Mouse (Mus musculus) heart, postnatal 25 days (tissue): Measurements from ENCODE around the gene Kirrel. TPM values are rescaled to one million over a fixed set of nuclear protein-coding genes. Genes with fewer than 3 reads are reported as not detected.

Experiments
- DNase-seq: peaks from one replicate; pipeline ENCODE4 v3.0.0; 2022; ENCODE audit warnings: low spot score
- intact Hi-C: fragments of 180-260 bp; cut with DNase I; formaldehyde crosslinking; loops from one replicate; pipeline ENCODE4 v1.15.1; 2025
- total RNA-seq, 2 experiments: library from RNA; stranded (reverse); gene quantifications; 2 replicates each; pipeline ENCODE4 v1.2.3; 2021

The Kirrel gene
- total RNA-seq, 2 experiments from 2014 or later = 7.1 to 8.4 TPM

GRCm38 (mm10) chr3:87093718-87094117 lies 80.8 kb downstream of the Kirrel start:
- intact Hi-C loops = loop anchor here (5.0 kb wide), 3 partner anchors 44 to 409 kb away; no protein-coding TSS in a partner anchor
- no peak for DNase-seq

- no peak for DNase-seq
- intact Hi-C loops = loop anchor here (2.0 to 5.0 kb wide), 5 partner anchors 47 to 412 kb away; partner anchors contain the start of gene Kirrel
These were observed 84.6 kb downstream of the Kirrel start for GRCm38 (mm10) chr3:87089694-87090565.

GRCm38 (mm10) chr3:87087146-87087545 lies 87.4 kb downstream of the Kirrel start:
- intact Hi-C loops = loop anchor here (5.0 kb wide), 1 partner anchor 220 kb away; no protein-coding TSS in a partner anchor
- DNase-seq = no peak

- intact Hi-C loops = no loop called here
These were observed 92.3 kb downstream of the Kirrel start for GRCm38 (mm10) chr3:87082235-87082634.

GRCm38 (mm10) chr3:87079751-87080150 lies 94.8 kb downstream of the Kirrel start:
- intact Hi-C loops = no loop called here
- DNase-seq = no peak

More at GRCm38 (mm10) chr3:87082235-87082634, 92.3 kb downstream of the Kirrel start:
- no peak for DNase-seq

- DNase-seq = no peak
- intact Hi-C loops = no loop called here
These were observed 95.2 kb downstream of the Kirrel start for GRCm38 (mm10) chr3:87079301-87079700.

- no peak for DNase-seq
- intact Hi-C loops = no loop called here
These were observed 96.9 kb downstream of the Kirrel start for GRCm38 (mm10) chr3:87077681-87078080.

GRCm38 (mm10) chr3:87076899-87077298 lies 97.6 kb downstream of the Kirrel start:
- intact Hi-C loops = no loop called here
- DNase-seq = no peak

GRCm38 (mm10) chr3:87076161-87076560 lies 98.4 kb downstream of the Kirrel start:
- intact Hi-C loops = no loop called here
- DNase-seq = no peak

GRCm38 (mm10) chr3:87072612-87073515 lies 101.7 kb downstream of the Kirrel start:
- intact Hi-C loops = no loop called here
- no peak for DNase-seq

- intact Hi-C loops = no loop called here
These were observed 102.4 kb downstream of the Kirrel start for GRCm38 (mm10) chr3:87072191-87072590.

GRCm38 (mm10) chr3:87067396-87067975 lies 107.1 kb downstream of the Kirrel start:
- no peak for DNase-seq
- intact Hi-C loops = no loop called here

More at GRCm38 (mm10) chr3:87072191-87072590, 102.4 kb downstream of the Kirrel start:
- DNase-seq = no peak

GRCm38 (mm10) chr3:87053939-87054338 lies 120.6 kb downstream of the Kirrel start:
- no peak for DNase-seq
- intact Hi-C loops = no loop called here

- intact Hi-C loops = no loop called here
- DNase-seq = no peak
These were observed 126.7 kb downstream of the Kirrel start for GRCm38 (mm10) chr3:87047801-87048200.

GRCm38 (mm10) chr3:87041733-87042132 lies 132.8 kb downstream of the Kirrel start:
- no peak for DNase-seq
- intact Hi-C loops = no loop called here

- no peak for DNase-seq
- intact Hi-C loops = no loop called here
These were observed 136.0 kb downstream of the Kirrel start for GRCm38 (mm10) chr3:87038500-87038899.

- DNase-seq = no peak
- intact Hi-C loops = loop anchor here (5.0 kb wide), 2 partner anchors 273 to 468 kb away; no protein-coding TSS in a partner anchor
These were observed 140.5 kb downstream of the Kirrel start for GRCm38 (mm10) chr3:87034061-87034460.

- DNase-seq = no peak
- intact Hi-C loops = loop anchor here (2.0 to 5.0 kb wide), 3 partner anchors 143 to 469 kb away; no protein-coding TSS in a partner anchor
These were observed 141.2 kb downstream of the Kirrel start for GRCm38 (mm10) chr3:87033357-87033756.

GRCm38 (mm10) chr3:87030855-87031254 lies 143.7 kb downstream of the Kirrel start:
- intact Hi-C loops = loop anchor here (5.0 kb wide), 2 partner anchors 276 to 471 kb away; no protein-coding TSS in a partner anchor
- DNase-seq = no peak
